Mouse (Mus musculus) cerebellum, postnatal 4 days (tissue): ENCODE measurements around the gene Olfr902.
"Not testable (repeated sequence)": the region's sequence is repeated elsewhere in the genome, so short reads cannot be mapped to it uniquely, and the experiment has no call there.

Source experiments
- DNase-seq, 2 experiments: peaks; one replicate each; pipeline ENCODE4 v3.0.0; 2022; ENCODE audit warnings: low spot score in 2 of 2, mixed read lengths in 1 of 2

Gene Olfr902

DNA sequence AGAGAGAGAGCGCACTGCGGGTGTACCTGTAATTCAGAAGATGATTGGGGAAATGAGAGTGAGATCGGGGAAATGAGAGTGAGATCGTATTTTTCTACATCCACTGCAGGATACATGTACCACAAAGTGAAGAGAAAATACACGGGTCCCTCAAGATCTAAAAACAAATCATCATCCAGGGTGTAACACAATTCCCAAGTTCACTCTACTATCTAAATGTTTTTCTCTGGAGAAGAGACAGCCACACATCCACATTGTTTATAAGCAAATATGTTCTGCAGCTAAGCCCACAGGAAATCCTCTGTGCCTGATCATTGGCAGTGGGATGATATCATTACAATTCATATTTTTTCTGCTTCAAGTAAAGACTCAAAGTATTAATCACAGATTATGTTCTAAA lies at the start of gene Olfr902:
Olfr902 (plus strand) TSS at position 301 of the 400 bp plus-strand sequence.
- no peak for DNase-seq

DNA sequence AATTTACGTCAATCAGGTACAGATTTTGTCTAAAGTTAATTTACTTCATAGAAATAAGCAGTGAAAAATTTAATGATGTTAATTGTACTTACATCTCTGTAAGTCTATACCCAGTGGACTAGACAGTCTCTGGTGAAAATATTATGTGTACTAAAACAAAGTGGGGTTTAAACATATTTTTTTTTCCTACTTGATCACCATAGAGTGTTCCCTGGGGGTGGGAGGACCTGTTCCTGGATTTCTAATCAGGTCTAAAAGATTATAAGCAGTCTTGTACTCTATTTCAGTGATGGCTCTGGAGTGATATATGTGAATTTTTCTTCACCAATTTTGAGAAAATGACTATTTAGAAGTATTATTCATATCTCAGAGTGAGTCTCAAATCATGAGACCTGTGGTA lies 46.1 kb upstream of the Olfr902 start, which contains the start of gene Olfr147:
Olfr147 (plus strand) TSS at position 301 of the 400 bp plus-strand sequence.
- DNase-seq, result no peak

DNA sequence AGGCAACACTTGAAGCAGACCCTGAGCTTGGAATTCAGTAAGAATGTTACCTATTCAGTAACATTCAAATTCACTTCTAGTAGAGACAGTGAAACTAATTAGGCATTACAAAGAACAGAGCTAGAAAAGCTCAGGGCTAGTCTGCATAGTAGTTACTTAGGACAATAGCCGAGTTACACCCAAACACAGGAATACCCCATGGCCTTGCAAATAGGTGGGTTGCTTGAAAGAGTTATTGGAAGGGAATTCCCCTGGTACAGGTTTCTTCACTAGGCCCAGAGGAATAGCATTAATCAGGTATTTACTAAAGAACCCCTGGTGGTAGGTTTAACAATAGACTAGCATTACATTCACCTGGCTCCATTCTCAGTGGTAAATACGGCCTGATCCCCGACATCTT lies 40.0 kb upstream of the Olfr902 start:
- not testable (repeated sequence) for DNase-seq

DNA sequence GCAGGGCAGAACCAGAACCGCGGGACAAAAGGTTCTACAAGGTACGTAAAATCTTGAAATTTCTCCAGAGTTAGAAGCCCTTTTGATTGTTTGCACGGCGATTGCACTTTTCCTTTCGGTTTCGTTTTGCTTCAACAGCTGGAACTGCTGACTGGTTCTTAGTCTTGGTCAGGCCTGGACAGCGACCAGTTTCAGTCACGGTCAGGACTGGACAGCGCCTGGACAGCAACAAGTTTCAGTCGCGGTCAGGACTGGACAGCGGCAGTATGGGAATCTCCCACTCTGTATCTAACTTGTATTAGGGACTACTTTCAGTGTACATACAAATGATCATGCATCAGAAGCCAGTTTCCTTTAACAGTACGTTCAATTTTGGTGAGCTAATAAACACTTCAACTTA lies 34.0 kb upstream of the Olfr902 start:
- DNase-seq, result not testable (repeated sequence)

DNA sequence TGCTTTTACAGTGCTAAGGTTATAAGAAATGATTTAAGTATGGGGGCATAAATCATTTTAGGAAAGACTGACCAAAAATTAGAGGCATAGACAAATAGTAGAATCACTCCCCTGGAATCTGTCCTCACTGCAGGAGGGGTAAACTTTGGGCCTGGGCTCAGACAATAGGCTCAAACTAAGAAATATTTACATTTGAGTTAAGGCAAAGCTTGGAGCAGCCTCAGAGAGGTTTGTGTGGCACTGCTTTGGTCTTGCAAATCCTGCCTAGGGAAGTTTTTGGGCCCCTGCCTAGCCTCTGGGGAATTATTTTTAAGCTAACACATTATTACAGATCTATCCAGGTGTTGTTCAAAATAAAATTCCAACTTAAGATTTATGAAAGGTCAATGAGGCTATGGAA lies 23.7 kb upstream of the Olfr902 start:
- no peak for DNase-seq

DNA sequence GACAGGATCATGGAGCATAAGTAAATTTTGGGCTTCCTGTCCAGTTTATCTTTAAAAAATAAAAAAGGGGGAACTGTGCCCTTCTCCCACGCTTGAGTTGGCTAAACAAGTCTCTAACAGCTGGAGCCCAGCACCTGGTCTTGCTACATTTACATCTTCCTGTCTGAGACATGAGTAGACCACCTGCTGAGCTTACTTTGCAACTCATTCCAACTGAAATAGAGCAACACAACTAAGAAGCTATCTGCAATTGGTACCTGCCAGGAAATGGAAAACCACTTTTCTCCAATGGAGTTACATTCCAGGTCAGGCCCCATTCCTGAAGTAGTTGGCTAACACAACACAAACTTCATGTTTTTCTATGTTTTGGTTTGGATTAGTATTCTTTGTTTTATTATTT lies 20.4 kb upstream of the Olfr902 start:
- DNase-seq, result no peak

- no peak for DNase-seq
Observed at GRCm38 (mm10) chr9:38429155-38429554, 18.3 kb upstream of the Olfr902 start, which contains the start of gene Olfr901. Olfr901 (plus strand) TSS chr9:38429455.

GRCm38 (mm10) chr9:38462844-38463243 lies 15.4 kb downstream of the Olfr902 start, which contains the start of gene Olfr904:
Olfr904 (plus strand) TSS chr9:38463144.
- no peak for DNase-seq

DNA sequence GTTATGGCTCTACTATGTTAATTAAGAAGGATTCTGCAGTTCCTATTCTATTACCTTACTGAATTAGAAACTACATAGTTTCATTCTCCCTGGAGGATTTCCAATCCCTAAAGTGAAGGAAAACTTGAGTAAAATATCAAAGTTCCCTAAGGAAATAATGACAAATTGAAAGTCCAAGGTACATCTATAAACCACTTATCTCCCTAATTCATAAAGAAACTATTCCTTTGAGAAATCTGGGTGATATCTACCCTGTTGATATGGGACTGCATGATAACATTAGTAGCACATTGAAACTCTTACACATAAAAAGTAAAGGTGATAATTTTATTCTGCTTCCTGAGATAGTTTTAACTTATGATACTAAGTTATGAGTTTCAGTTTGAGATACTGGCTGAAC lies 23.4 kb downstream of the Olfr902 start, which contains the start of gene Olfr905:
Olfr905 (plus strand) TSS at position 301 of the 400 bp plus-strand sequence.
- DNase-seq, result no peak

- no peak for DNase-seq
Observed at GRCm38 (mm10) chr9:38486785-38487184, 39.3 kb downstream of the Olfr902 start, which contains the start of gene Olfr906. Olfr906 (plus strand) TSS chr9:38487085.

DNA sequence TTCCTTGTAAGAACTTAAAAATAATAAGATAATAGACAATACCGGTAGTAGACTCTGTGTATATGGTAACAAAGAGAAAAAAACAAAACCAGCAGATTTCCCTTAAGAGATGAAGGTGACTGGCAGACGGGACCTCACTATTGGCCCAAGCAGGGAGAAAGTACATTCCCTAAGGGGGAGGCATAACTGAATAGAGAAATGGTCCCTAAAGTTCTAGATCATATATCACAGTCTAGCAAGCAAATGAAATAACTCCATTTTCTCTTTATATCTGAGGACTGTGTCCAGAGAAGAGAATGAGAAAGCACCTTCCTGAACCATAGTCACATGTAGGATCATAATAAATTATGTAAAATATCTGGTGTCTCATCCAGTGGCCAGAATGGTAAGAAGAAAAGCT lies 48.0 kb downstream of the Olfr902 start, which contains the start of gene Olfr907:
Olfr907 (plus strand) TSS at position 301 of the 400 bp plus-strand sequence.
- no peak for DNase-seq
